Mouse (Mus musculus) spleen, adult 10 weeks (tissue): ENCODE measurements around the gene Slc16a9. TPM values are rescaled to one million over a fixed set of nuclear protein-coding genes. Genes with fewer than 3 reads are reported as not detected.

Experiments
- polyA plus RNA-seq: library from polyadenylated mRNA; stranded (reverse); fragments of 350-450 nt; fragmentation: Illumina TruSeq; extraction: RNeasy Lipid Tissue Mini Kit (QIAGEN cat#74804); gene quantifications from one replicate; pipeline ENCODE4 v1.2.3, GENCODE M21; 2015; ENCODE audit warnings: low replicate concordance; ENCODE audit not compliant: insufficient read depth

The Slc16a9 gene
- polyA plus RNA-seq: 18.4 TPM

DNA sequence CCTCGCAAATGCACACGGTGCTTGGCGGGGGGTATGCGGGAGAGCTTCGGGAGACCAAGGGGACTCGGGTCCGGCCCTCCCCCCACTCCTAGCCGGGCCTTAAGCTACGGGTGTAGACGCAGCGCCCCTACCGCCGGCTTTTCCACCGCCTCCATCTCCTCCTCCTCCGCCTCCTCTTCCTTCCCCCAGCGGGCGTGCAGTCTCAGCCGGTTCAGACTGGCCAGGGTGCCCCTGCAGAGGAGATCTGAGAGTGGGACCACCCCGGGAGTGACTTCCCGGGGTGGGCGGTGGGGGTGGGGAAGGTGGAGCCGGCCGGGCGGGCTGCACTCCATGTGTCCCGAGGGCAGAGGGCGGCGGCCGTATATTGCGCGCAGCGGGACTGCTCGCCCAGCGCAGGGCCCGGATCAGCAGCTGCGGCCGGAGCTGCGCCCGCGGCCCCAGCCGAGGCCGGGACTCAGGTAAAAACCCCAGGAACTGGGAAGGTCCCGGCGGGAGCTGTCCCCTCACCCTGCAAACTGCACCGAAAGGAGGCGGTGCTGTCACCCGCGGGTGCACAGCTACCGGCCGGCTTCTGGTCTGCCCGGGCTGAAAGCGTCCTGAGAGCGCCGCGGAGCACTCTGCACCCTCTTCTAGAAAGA, at the start of gene Slc16a9:
Gene Slc16a9 (plus strand): TSS at position 180 of the 638 bp plus-strand sequence.

DNA sequence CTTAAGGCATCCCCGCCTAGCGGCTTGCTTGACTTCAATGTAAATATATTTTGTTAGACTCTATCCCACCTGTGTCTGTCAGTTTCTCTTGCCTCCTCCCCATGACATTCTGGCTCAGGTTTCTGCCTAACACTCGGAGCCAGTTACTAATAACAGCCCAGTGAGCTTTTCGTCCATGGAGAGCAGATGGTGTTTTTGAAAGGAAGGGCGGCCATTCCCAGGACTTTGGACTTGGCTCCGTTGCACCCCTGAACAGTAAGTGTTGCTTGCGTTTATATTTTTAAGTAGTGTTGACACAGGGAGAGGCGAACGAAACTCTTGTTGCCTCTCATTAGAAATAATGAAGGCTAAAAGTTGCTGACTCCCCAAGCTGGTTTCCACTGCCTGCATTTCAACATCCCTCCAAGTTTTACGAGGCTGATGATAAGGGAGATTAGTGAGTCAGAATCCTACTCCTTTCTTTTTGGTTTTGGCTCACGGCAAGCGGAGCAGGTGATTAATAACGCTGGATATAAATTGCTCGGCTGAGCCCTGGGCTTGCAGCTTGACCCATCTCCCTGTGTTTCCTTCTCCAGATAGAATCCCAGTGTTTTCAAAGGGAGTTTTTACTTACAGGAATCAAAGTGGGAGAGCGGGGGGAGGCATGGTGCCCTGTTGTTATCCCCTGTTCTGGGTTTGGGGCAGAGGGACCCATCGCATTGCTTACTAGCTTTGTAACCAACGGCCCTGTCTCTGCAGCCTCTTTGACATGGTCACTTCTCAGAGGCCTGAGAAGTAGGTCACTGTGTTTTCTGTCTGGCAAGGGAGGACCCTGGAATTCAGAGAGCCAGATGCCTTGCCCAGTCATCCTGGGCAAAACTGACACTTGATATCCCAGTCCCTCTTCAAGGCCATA, 40.1 kb upstream of the Slc16a9 start, which contains the start of gene Mrln:
Gene Mrln (plus strand): TSS at position 160 of the 895 bp plus-strand sequence.

Other genes with a start within 250 kb of the Slc16a9 start
- 30.7 TPM for gene Ccdc6, start 148.0 kb upstream of the Slc16a9 start, polyA plus RNA-seq
- not detected for gene Mrln, start 40.4 kb upstream of the Slc16a9 start, polyA plus RNA-seq
- gene Fam13c, start 195.4 kb downstream of the Slc16a9 start, polyA plus RNA-seq: 2.4 TPM